Mouse (Mus musculus) layer of hippocampus, adult 2 months (tissue): ENCODE data around the gene Gzmd. TPM values are rescaled to one million over a fixed set of nuclear protein-coding genes. Genes with fewer than 3 reads are reported as not detected.

Experiments used
- DNase-seq, 2 experiments: peaks; one replicate each; pipeline ENCODE4 v3.0.0; 2022; ENCODE audit warnings: low spot score in 2 of 2
- H3K27ac ChIP-seq: fragments of 200-600 bp; 2 replicates; pipeline ENCODE4 v1.8.1; 2022
- H3K4me3 ChIP-seq: fragments of 200-600 bp; 2 replicates; pipeline ENCODE4 v1.8.1; 2022; ENCODE audit warnings: mild to moderate bottlenecking
- CTCF ChIP-seq: fragments of 200-600 bp; conservative IDR thresholded peaks from 2 replicates; pipeline ENCODE4 v1.8.1; 2022; ENCODE audit warnings: antibody characterized with exemption, mild to moderate bottlenecking, moderate library complexity
- microRNA-seq, 2 experiments: library from miRNA; unstranded; fragments of <30 nt; microRNA quantifications; one replicate each; pipeline ENCODE4 v1.2.0; 2021
- total RNA-seq, 2 experiments: library from RNA; stranded (reverse); gene quantifications; 2 replicates each; pipeline ENCODE4 v1.2.3; 2021

Gzmd gene
- total RNA-seq, 2 experiments from 2014 or later, result not detected

DNA sequence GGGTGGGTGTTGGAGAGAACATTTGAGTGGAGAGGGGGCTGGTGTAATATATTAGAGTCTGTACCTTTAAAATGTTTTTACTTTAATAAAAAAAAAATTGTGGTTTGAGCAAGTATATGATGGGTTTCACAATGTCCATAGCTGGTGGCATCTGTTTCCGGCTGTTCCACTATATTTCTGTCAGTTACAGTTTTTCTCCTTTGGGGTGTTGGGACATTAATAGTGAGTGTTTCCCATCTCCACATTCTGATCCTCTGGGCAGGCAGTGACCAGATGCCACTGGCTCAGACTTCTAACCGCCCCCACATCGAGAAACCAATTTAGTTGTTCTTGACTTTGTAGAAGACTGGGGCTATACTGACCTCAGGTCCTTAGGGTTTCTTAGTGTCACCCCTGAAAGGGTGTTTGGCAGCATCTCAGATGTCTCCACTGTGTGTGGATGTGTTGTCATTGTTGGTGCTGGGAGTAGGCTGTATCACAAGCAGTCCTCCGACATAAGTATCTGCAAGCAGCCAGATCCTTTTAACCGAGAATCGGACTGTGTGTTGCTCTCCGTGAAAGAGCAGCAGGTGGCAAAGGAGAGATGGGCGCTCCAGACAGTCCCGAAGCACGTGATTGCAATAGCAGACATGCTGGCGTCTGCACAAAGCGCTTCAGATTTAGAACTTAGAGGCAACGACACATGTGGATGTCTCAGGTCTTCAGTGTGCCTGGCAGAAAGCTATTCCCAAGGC is 26.8 kb downstream of the Gzmd start:
- Histone ChIP-seq H3K4me3 (no peak overlapping the region; the same call in 1 of the 2 replicates), H3K27ac (no peak overlapping the region)
- no peak for TF ChIP-seq CTCF
- no peak for DNase-seq

DNA sequence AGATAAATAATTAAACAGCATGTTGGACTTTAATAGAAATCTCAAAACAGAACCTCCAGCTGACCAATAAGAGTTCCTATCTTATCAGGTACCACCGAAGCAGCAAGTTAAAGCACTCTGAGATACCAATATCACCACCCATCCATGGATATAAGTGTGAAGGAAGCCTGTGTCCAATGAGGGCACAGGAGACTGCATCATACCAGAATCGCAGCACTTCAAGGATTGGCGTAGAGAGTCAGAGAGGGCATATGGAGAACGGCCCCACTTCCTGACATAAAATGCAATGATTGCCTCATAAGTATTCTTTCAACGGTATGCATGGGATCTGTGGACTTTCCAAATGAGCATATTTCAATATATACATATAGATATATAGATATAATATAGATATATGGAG is 27.4 kb downstream of the Gzmd start:
- no peak overlapping the region for H3K4me3 ChIP-seq
- no peak for TF ChIP-seq CTCF
- DNase-seq, result no peak
- no peak overlapping the region for H3K27ac ChIP-seq

DNA sequence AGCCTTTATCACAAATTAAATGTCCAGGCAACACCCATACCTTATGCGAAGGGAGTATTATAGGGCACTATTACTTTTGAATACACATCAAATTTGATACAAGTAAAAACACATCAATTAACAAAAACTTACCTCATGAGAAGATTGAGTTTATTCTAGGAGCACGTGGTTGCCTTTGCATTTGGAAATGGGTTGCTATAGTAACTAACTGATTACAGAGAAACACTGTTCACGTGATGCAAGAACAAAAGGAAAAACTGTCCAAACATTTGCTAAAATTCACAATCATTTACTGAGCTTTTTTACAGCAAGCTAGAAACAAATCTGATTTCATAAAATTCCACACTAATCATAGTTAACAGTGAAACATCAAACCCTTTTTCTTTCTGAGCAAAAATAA is 29.0 kb downstream of the Gzmd start:
- 0 out of 2 replicates have a peak overlapping the region, but pooled peaks have one; percentile 28 for H3K27ac ChIP-seq
- TF ChIP-seq CTCF, result no peak
- no peak overlapping the region for H3K4me3 ChIP-seq
- DNase-seq, result no peak

DNA sequence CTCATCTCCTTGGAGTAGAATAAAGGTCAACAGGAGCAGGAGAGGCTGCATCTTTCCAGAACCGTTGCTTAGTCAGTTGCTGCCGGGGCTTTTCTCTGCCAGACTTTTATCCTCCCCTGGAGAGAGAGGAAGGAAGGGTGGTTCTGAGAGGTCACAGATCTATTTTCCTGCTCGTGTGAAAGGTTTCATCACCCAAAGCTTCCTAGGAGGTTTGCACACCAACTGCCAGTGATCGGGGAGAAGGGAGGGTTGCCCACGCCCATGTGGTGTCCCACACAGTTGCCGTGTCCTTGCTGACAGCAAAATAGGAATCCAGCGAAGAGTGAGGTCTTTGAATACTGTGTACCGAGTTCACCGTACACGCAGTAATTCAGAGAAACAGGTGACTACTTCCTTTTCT is 30.0 kb downstream of the Gzmd start, which contains the start of gene Ctsg:
Gene Ctsg, minus strand, starts transcription at position 189 of the 400 bp plus-strand sequence.
- TF ChIP-seq CTCF, result no peak
- H3K4me3 ChIP-seq, result no peak within 1 kb of the TSS
- H3K27ac ChIP-seq, result 0 out of 2 replicates have a peak within 1 kb of the TSS, but pooled peaks have one; percentile 28
- no peak for DNase-seq

DNA sequence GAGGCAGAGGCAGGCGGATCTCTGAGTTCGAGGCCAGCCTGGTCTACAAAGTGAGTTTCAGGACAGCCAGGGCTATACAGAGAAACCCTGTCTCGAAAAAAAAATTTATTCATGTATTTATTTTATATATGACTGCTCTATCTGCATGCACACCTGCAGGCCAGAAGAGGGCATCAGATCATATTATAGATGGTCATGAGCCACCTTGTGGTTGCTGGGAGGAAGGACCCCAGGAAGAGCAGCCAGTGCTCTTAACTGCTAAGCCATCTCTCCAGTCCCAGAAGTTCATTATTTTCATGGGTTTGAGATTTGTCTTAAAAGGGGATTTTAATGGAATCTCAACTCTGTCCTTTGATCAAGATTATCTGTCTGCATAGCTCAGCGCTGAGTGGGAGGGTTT is 33.5 kb downstream of the Gzmd start:
- Histone ChIP-seq H3K4me3 (no peak overlapping the region), H3K27ac (no peak overlapping the region)
- DNase-seq, result no peak
- TF ChIP-seq CTCF, result peak; percentile 68

DNA sequence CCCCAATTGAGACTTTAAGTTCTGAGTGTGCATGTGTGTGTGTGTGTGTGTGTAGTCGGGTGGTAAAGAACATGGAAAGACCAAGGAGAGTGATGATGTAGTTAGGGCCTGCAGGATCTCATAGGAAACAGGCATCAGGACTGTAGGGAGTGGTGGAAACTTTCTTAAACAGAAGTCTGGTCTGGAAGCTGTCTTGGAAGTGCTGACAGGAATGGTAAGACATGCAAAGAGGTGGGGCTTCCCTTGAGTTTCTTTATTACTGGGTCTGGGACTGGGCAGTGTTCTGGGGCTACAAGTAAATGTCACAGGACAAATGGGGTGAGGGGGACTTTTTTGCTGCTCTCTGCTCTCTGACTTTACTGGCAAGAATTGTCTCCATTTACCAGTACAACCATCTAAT is 34.8 kb downstream of the Gzmd start:
- TF ChIP-seq CTCF, result no peak
- no peak overlapping the region for H3K27ac ChIP-seq
- no peak overlapping the region for H3K4me3 ChIP-seq
- no peak for DNase-seq

DNA sequence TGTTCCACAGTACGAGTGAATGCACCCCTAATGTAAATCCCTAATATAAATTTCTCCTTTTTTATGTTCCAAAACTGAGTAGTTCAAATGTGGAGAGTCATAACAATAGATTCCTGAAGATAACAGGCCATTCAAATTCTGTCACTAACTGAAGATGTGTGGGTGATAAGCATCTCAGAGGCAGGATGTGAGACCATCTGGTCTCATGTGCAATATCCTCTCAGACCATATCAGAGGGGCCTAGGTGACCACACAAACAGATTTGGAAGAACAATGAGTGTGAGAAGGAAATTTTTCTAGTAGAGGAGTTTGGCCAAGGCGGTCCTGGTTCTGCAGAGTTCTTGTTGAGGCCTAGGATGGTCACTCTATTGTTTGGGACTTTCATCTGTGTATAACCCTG is 39.1 kb downstream of the Gzmd start:
- Histone ChIP-seq H3K4me3 (no peak overlapping the region), H3K27ac (no peak overlapping the region)
- TF ChIP-seq CTCF, result no peak
- DNase-seq, result no peak

DNA sequence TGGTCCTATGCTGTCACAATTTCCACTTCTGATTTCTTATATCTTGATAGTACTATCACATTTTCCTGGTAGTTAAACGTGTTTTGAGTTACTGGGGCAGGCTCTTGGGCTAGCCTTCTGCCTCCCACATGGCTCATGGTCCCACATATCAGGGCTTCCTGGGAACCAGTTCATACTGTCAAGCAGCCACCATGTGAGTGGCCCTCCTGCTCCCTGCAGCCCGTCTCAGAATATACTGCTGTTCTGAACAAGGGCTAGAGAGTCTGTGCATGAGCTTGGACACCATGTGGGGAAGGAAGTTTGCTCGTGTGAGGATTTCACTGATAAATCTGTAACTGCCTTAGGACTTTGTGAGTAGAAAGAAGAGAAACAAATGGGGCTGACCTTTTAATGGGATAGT is 45.7 kb downstream of the Gzmd start:
- no peak overlapping the region for H3K4me3 ChIP-seq
- no peak for DNase-seq
- TF ChIP-seq CTCF, result no peak
- H3K27ac ChIP-seq, result no peak overlapping the region

DNA sequence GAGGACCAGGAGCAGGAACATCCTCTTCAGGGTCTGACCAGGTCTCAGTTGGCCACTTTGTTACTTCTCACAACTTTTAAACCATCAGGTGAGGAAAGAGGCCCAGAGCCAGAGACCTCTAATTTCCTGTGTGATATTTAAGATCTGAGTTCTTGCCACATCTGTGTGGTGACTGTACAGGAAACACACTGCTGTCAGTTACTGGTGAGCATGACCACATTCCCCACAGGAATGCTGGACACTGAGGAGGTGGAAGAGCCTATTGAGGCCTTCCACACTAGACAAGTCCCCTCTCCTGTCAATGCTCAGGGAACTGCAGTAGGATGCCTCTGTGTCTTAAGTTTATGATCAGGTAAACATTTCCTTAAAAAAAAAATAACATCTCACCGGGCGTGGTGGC is 47.2 kb downstream of the Gzmd start, which contains the start of gene Mcpt8:
Gene Mcpt8, minus strand, starts transcription at position 107 of the 400 bp plus-strand sequence.
- Histone ChIP-seq H3K4me3 (no peak within 1 kb of the TSS), H3K27ac (no peak within 1 kb of the TSS)
- no peak for DNase-seq
- no peak for TF ChIP-seq CTCF

DNA sequence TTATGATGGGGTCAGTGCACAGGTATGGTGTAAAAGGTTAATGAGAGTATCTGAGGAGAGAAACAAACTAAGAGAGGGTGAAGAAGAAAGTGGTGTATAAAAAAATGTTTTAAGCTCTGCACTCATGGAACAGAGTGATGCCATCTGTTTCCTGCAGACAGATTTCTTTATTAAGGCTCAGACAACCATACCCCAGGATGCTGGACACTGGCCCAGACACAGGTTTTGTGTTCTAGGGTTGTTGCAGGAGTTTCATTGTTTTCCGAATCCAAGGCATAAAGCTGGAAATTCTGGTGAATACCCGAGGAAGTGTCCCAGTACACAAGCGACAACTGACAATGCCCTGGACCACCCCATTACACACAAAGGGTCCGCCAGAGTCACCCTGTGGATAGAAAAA is 50.4 kb downstream of the Gzmd start:
- DNase-seq, result no peak
- TF ChIP-seq CTCF, result no peak
- Histone ChIP-seq H3K27ac (no peak overlapping the region), H3K4me3 (no peak overlapping the region)

Small RNAs within 50 kb of the gene (microRNA-seq; reads per million reads assigned to microRNA genes)
- 0 reads per million in 2 experiments for gene Mir6949

Other genes starting within 250 kb of the Gzmd start
- gene Cbln3, start 248.2 kb downstream of the Gzmd start, total RNA-seq, result under 1 TPM; 0.32 to 0.54 TPM
- 10 to 100 TPM; 13.2 to 14.7 TPM for gene Khnyn, start 247.7 kb downstream of the Gzmd start, total RNA-seq
- gene Sdr39u1, start 232.3 kb downstream of the Gzmd start, total RNA-seq, result 10 to 100 TPM; 63.5 to 78.7 TPM
- under 1 TPM in 1 of 2 experiments, not detected in 1; 0.69 TPM for gene Cma1, start 187.9 kb downstream of the Gzmd start, total RNA-seq
- not detected for gene Cma2, start 181.6 kb downstream of the Gzmd start, total RNA-seq
- gene Mcpt1, start 114.6 kb downstream of the Gzmd start, total RNA-seq, result not detected
- not detected for gene Mcpt9, start 102.1 kb downstream of the Gzmd start, total RNA-seq
- not detected for gene Mcpt2, start 90.6 kb downstream of the Gzmd start, total RNA-seq
- under 1 TPM; 0.54 to 1.00 TPM for gene Mcpt4, start 70.3 kb downstream of the Gzmd start, total RNA-seq
- gene Mcpt8, start 47.3 kb downstream of the Gzmd start, total RNA-seq, result not detected
- not detected for gene Ctsg, start 30.0 kb downstream of the Gzmd start, total RNA-seq
- not detected for gene Gzme, start 12.0 kb downstream of the Gzmd start, total RNA-seq
- gene Gzmg, start 27.0 kb upstream of the Gzmd start, total RNA-seq, result not detected
- gene Gzmn, start 42.0 kb upstream of the Gzmd start, total RNA-seq, result not detected
- gene Gzmf, start 78.8 kb upstream of the Gzmd start, total RNA-seq, result not detected
- gene Gzmc, start 102.0 kb upstream of the Gzmd start, total RNA-seq, result not detected
- gene Gzmb, start 129.7 kb upstream of the Gzmd start, total RNA-seq, result not detected
- not detected for gene Atp12a, start 232.5 kb upstream of the Gzmd start, total RNA-seq